Mouse (Mus musculus) liver, embryonic 14.5 days (tissue): ENCODE measurements around the gene Zdhhc23. TPM values are rescaled to one million over a fixed set of nuclear protein-coding genes. Genes with fewer than 3 reads are reported as not detected.

Experiments
- ATAC-seq: fragments of 200-750 bp; cut with Nextera tagmentation; 2 replicates; pipeline ENCODE4 v1.8.0; 2017; ENCODE audit warnings: moderate number of reproducible peaks, mild to moderate bottlenecking, moderate library complexity; ENCODE audit not compliant: insufficient read depth
- DNase-seq, 3 experiments: peaks; one replicate each; pipeline ENCODE4 v3.0.0-alpha.2; 2012 to 2013; ENCODE audit warnings: low read depth in 3 of 3, low spot score in 3 of 3
- H3K27ac ChIP-seq: fragments of 300-500 bp; sonication (generic); 2 replicates; pipeline ENCODE4 v1.5.1; 2014; ENCODE audit warnings: moderate library complexity, mild to moderate bottlenecking, control low read depth, inconsistent platforms
- H3K27me3 ChIP-seq: fragments of 300-500 bp; sonication (generic); 2 replicates; pipeline ENCODE4 v1.6.1; 2014; ENCODE audit warnings: mild to moderate bottlenecking, low read length, moderate library complexity; ENCODE audit not compliant: control insufficient read depth, insufficient read depth
- H3K36me3 ChIP-seq: fragments of 300-500 bp; sonication (generic); replicated peaks from 2 replicates; pipeline ENCODE4 v1.6.1; 2014; ENCODE audit warnings: low read depth; ENCODE audit not compliant: control insufficient read depth, insufficient read depth
- H3K4me1 ChIP-seq, 2 experiments: fragments of 200-500 bp in 1 of 2; fragments of 300-500 bp in 1 of 2; sonication (generic) in 1 of 2; replicated peaks; 2 replicates each; pipeline ENCODE4 v1.6.1; 2012 to 2014; ENCODE audit warnings: antibody characterized with exemption in 1 of 2, inconsistent platforms in 1 of 2, low read length in 1 of 2; ENCODE audit not compliant: control insufficient read depth in 2 of 2, insufficient read depth in 2 of 2
- H3K4me2 ChIP-seq: fragments of 300-500 bp; sonication (generic); 2 replicates; pipeline ENCODE4 v1.6.1; 2014; ENCODE audit warnings: low read depth, mild to moderate bottlenecking, control low read depth, moderate library complexity
- H3K4me3 ChIP-seq, 2 experiments: fragments of 200-500 bp in 1 of 2; fragments of 300-500 bp in 1 of 2; sonication (generic) in 1 of 2; 2 replicates each; pipeline ENCODE4 v1.5.1; 2012 to 2014; ENCODE audit warnings: low read depth in 2 of 2, low read length in 2 of 2, mild to moderate bottlenecking in 2 of 2, control low read depth in 1 of 2, inconsistent platforms in 1 of 2, moderate library complexity in 1 of 2; ENCODE audit not compliant: insufficient read depth in 1 of 2
- H3K9ac ChIP-seq: fragments of 300-500 bp; sonication (generic); replicated peaks from 2 replicates; pipeline ENCODE4 v1.6.1; 2014; ENCODE audit warnings: mild to moderate bottlenecking, control low read depth, moderate library complexity
- H3K9me3 ChIP-seq: fragments of 300-500 bp; sonication (generic); 2 replicates; pipeline ENCODE4 v1.6.1; 2016; ENCODE audit warnings: low read length, mixed read lengths; ENCODE audit not compliant: control insufficient read depth
- CTCF ChIP-seq: IDR thresholded peaks from 2 replicates; pipeline ENCODE4 v1.5.1; 2016; ENCODE audit warnings: antibody characterized with exemption, low read depth, control low read depth
- EP300 ChIP-seq: IDR thresholded peaks from 2 replicates; pipeline ENCODE4 v1.6.1; 2016; ENCODE audit warnings: antibody characterized with exemption, low read depth
- WGBS: fragments of 180-500 bp; shearing (Covaris S2); extraction: QIAGEN DNeasy Blood & Tissue Kit; methylation state at CpG from one replicate; pipeline ENCODE4 v1.1.7; 2014; ENCODE audit not compliant: insufficient replicate concordance; 5-methylcytosine and 5-hydroxymethylcytosine counted together
- polyA plus RNA-seq, 2 experiments: library from polyadenylated mRNA; depleted of rRNA in 1 of 2; stranded (reverse) in 1 of 2; unstranded in 1 of 2; fragments of >200 nt; fragmentation: Nextera tagmentation in 1 of 2; extraction: Ambion mirVana in 1 of 2; gene quantifications; 2 replicates each; pipeline versions ENCODE4 v1.2.1 to v1.2.3; 2012 to 2014

The Zdhhc23 gene
- polyA plus RNA-seq, 2 experiments = 0.20 to 0.25 TPM

- H3K36me3 ChIP-seq = no peaks in the 10 kb centered on the region
- no peak overlapping the region; the same call in 1 of the 2 replicates for H3K9ac ChIP-seq
- no peak for TF ChIP-seq CTCF
- TF ChIP-seq EP300 = no peak
- H3K4me1 ChIP-seq = no peaks in the 10 kb centered on the region
- H3K4me3 ChIP-seq = peak overlapping the region; percentile 42 to 72
- peaks cover 12% of the 10 kb centered on the region for H3K27me3 ChIP-seq
- H3K9me3 ChIP-seq = no peaks in the 10 kb centered on the region
- peak overlapping the region; percentile 86 for H3K4me2 ChIP-seq
- H3K27ac ChIP-seq = no peak overlapping the region
- no peak for DNase-seq
- ATAC-seq = no peak
- WGBS = 9% methylated on average over 9 of the region's 9 CpGs
Measured at GRCm38 (mm10) chr16:43980110-43980609, 569 bp upstream of the Zdhhc23 start.

DNA sequence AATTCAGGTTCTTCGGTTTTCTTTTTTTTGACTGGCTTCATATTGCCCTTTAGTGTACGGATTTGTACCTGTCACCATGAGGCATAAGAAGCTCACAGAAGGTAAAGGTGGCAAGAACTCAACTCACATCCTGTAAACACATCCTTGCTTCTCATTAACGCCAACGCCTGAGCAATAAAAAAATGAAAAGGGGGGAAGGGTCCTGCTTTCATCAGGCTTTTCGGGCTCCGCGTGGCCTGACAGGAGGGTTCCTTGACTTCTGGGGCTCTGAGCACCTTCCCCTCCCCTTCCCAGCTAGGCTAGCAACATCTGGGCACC, 622 bp downstream of the Zdhhc23 start:
- Histone ChIP-seq H3K4me1 (no peaks in the 10 kb centered on the region), H3K36me3 (no peaks in the 10 kb centered on the region), H3K9ac (no peak overlapping the region), H3K4me2 (peak overlapping the region; percentile 86), H3K27me3 (peaks cover 12% of the 10 kb centered on the region), H3K4me3 (peak overlapping the region; percentile 54 to 72), H3K9me3 (no peaks in the 10 kb centered on the region), H3K27ac (no peak overlapping the region)
- DNase-seq (no peak), ATAC-seq (no peak)
- TF ChIP-seq EP300 = no peak
- TF ChIP-seq CTCF = no peak
- WGBS = 31% methylated on average over 7 of the region's 7 CpGs

DNA sequence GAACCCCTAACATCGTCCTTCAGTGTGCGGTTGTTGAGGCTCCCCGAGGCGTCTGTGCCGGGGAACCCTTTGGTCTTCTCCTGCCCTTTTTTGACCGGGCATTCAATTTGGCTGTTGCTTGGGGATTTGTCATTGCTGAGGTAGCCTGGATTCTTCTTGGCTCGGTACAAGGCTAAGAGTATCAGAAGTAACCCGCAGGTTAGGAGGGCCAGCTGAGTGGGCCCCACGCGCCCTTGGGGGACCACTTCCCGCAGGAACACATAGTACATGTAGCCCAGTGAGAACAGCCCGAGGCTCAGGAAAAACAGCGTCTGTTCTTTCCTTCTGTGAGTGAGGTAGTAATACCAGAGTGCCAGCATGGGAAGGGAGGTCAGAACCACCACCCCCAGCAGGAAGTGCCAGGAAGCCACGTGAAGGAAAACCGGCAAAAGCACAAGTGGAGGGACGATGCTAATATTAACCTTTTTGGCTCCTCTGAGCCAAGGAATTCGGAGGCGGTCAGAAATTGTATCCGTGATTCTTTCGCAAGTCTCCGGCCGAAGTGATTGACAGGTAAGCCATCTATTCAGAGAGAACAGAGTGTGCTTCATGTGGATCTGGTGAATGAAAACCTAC, 5.9 kb downstream of the Zdhhc23 start:
- H3K36me3 ChIP-seq = no peaks in the 10 kb centered on the region
- no peak for ATAC-seq
- no peak for TF ChIP-seq EP300
- no peak for TF ChIP-seq CTCF
- no peak for DNase-seq
- H3K27me3 ChIP-seq = peaks cover under 1% of the 10 kb centered on the region
- H3K9ac ChIP-seq = no peak overlapping the region
- H3K4me1 ChIP-seq = no peaks in the 10 kb centered on the region
- 70% methylated on average over 22 of the region's 22 CpGs for WGBS
- no peak overlapping the region for H3K4me2 ChIP-seq
- no peaks in the 10 kb centered on the region for H3K9me3 ChIP-seq
- no peak overlapping the region for H3K4me3 ChIP-seq
- H3K27ac ChIP-seq = no peak overlapping the region

- no peaks in the 10 kb centered on the region; the same call in 1 of the 2 replicates for H3K27me3 ChIP-seq
- H3K4me2 ChIP-seq = no peak overlapping the region
- DNase-seq = no peak
- no peaks in the 10 kb centered on the region for H3K36me3 ChIP-seq
- no peak overlapping the region for H3K4me3 ChIP-seq
- no peaks in the 10 kb centered on the region for H3K9me3 ChIP-seq
- WGBS = 69% methylated on average over 11 of the region's 11 CpGs
- H3K4me1 ChIP-seq = no peaks in the 10 kb centered on the region
- TF ChIP-seq CTCF (no peak), EP300 (no peak)
- no peak overlapping the region for H3K9ac ChIP-seq
- no peak for ATAC-seq
- H3K27ac ChIP-seq = no peak overlapping the region
Measured at GRCm38 (mm10) chr16:43973147-43973546, 6.4 kb downstream of the Zdhhc23 start.

DNA sequence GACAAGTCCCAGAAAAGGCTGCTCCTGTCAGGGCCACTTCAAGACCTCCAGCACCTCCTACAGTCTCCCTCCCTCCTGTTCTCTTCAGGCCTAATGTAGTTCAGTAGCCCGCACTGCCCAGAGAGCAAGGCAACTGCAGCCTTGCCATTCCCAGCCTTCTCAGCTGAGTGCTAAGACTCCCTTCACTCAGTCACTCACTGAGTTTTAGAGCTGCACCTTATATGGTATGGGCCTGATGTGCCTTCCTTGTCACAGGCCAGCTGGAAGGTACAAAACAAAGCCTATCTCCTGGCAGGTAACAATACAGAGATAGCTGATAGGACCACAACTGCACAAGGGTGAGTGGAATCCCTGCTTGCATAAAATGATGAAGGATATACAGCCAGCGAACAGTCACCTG, 7.2 kb downstream of the Zdhhc23 start:
- H3K4me3 ChIP-seq = no peak overlapping the region
- DNase-seq (no peak), ATAC-seq (no peak)
- no peaks in the 10 kb centered on the region for H3K27me3 ChIP-seq
- H3K9ac ChIP-seq = no peak overlapping the region
- no peaks in the 10 kb centered on the region for H3K9me3 ChIP-seq
- TF ChIP-seq CTCF (no peak), EP300 (no peak)
- H3K27ac ChIP-seq = no peak overlapping the region
- no peaks in the 10 kb centered on the region for H3K36me3 ChIP-seq
- no peaks in the 10 kb centered on the region for H3K4me1 ChIP-seq
- no peak overlapping the region for H3K4me2 ChIP-seq
- WGBS = 84% methylated on average over 2 of the region's 2 CpGs
